Mouse (Mus musculus): ENCODE measurements around the gene Podn.

The Podn gene

GRCm38 (mm10) chr4:107967966-107968682, 128.1 kb downstream of the Podn start, which contains the start of gene Slc1a7:
Gene Slc1a7 (plus strand): TSS chr4:107968332.
- DNase-seq (ENCODE audit: low spot score in 2 of 2): no peak

GRCm38 (mm10) chr4:107966416-107967109, 129.7 kb downstream of the Podn start:
- no peak for DNase-seq (ENCODE audit: low spot score in 2 of 2)

All from spleen, postnatal 14 days (tissue).